Mouse (Mus musculus): ENCODE measurements around the gene Gm8720.
"Not testable (repeated sequence)": the region's sequence is repeated elsewhere in the genome, so short reads cannot be mapped to it uniquely, and the experiment has no call there.

Gene Gm8720

GRCm38 (mm10) chr7:23067356-23067755 lies at the start of gene Gm8720:
Gene Gm8720 (minus strand): TSS chr7:23067456.
- not testable (repeated sequence) for DNase-seq (ENCODE audit: low read depth in 1 of 2, low spot score in 2 of 2)

GRCm38 (mm10) chr7:23055240-23055639 lies 12.0 kb downstream of the Gm8720 start, which contains the start of gene Vmn1r163:
Gene Vmn1r163 (plus strand): TSS chr7:23055540.
- DNase-seq (ENCODE audit: low read depth in 1 of 2, low spot score in 2 of 2) = not testable (repeated sequence)

DNA sequence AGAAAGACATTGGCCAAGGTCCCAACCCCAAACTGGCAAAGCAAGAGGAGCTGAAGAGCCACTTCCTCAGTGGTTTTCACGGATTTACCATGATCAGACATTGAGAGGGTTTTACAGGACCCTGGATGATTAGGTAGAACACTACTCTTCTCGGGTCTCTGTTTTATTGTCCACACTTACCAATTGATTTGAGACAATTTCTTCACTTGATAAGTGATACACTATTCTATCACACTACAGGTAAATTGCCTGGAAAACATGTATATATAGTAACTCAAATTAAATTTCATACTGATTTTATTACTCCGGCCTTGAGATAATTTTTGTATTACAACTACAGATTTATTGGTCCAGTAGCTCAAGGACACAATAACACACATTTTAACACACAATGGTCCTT lies 47.4 kb downstream of the Gm8720 start, which contains the start of gene Gm4216:
Gene Gm4216, minus strand, starts transcription at position 101 of the 400 bp plus-strand sequence.
- not testable (repeated sequence) for DNase-seq (ENCODE audit: low read depth in 1 of 2, low spot score in 2 of 2)

All from monocyte, adult 2 months (primary cell).